In the genomic region with DNA sequence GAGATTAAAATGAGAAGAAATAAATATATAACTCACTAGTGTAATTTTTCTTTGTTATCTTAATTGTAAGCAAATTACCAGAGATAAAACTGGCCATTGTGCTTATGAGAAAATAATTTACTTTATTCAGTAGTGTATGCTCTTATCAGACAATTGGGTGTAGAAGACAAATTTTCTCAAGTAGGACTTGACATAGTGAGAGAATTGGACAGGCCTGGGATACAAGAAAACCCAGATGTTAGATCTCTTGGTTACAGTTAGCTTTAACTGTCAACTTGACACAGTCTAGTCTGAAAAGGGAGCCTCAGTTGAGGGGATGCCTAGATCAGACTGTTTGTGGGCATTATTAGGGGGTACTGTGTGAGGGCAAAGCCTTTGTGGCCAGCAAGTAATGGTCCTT, we compare ENCODE assay signal across 26 mouse cellular contexts.
"Had no signal": no experiment of that assay in that cellular context is flagged by ENCODE, and none has a peak within 500 bp of the region (broad histone marks: within the 10 kb centered on the region; RNA-seq: fewer than 3 reads in every experiment).

No protein-coding gene starts in this region.

- H3K27ac ChIP-seq: embryonic facial prominence, embryonic 10.5 days; embryonic facial prominence, embryonic 12.5 days; embryonic facial prominence, embryonic 13.5 days; embryonic facial prominence, embryonic 15.5 days; forebrain, embryonic 10.5 days; forebrain, embryonic 12.5 days; forebrain, embryonic 13.5 days; forebrain, embryonic 15.5 days; gastrocnemius, adult 2 months; heart, adult 2 months had no signal

- H3K4me3 ChIP-seq: embryonic facial prominence, embryonic 10.5 days; embryonic facial prominence, embryonic 12.5 days; embryonic facial prominence, embryonic 13.5 days; embryonic facial prominence, embryonic 15.5 days; erythroblast, embryonic 14.5 days; forebrain, embryonic 10.5 days; forebrain, embryonic 12.5 days; forebrain, embryonic 13.5 days; forebrain, embryonic 15.5 days; gastrocnemius, adult 2 months; heart, adult 2 months had no signal

- H3K4me2 ChIP-seq: embryonic facial prominence, embryonic 12.5 days; embryonic facial prominence, embryonic 13.5 days; embryonic facial prominence, embryonic 15.5 days; forebrain, embryonic 12.5 days; forebrain, embryonic 13.5 days; forebrain, embryonic 15.5 days had no signal

- DNase-seq: cerebellum, adult 8-10 months; cerebellum, adult 9-10 months; cerebellum, adult 9-11 months; cerebellum, postnatal 10 days; cerebellum, postnatal 14 days; cerebellum, postnatal 25 days; cerebellum, postnatal 36 days; embryo, embryonic 11 days; forebrain, postnatal 0 days; gastrocnemius, adult 2 months; gastrocnemius, postnatal 10 days; gastrocnemius, postnatal 14 days; gastrocnemius, postnatal 25 days; gastrocnemius, postnatal 36 days; heart, adult 18-20 months; heart, adult 2 months had no signal

- H3K4me1 ChIP-seq: embryonic facial prominence, embryonic 10.5 days; embryonic facial prominence, embryonic 12.5 days; embryonic facial prominence, embryonic 13.5 days; embryonic facial prominence, embryonic 15.5 days; forebrain, embryonic 10.5 days; forebrain, embryonic 12.5 days; forebrain, embryonic 13.5 days; forebrain, embryonic 15.5 days had no signal

- H3K27me3 ChIP-seq: embryonic facial prominence, embryonic 12.5 days; embryonic facial prominence, embryonic 13.5 days; embryonic facial prominence, embryonic 15.5 days; forebrain, embryonic 12.5 days; forebrain, embryonic 13.5 days; forebrain, embryonic 15.5 days had no signal

- H3K9ac ChIP-seq: embryonic facial prominence, embryonic 12.5 days; embryonic facial prominence, embryonic 13.5 days; embryonic facial prominence, embryonic 15.5 days; forebrain, embryonic 12.5 days; forebrain, embryonic 13.5 days; forebrain, embryonic 15.5 days; forebrain, postnatal 0 days had no signal

- ATAC-seq: forebrain, embryonic 13.5 days; forebrain, embryonic 15.5 days; forebrain, embryonic 16.5 days; forebrain, postnatal 0 days had no signal

- H3K9me3 ChIP-seq: embryonic facial prominence, embryonic 10.5 days; embryonic facial prominence, embryonic 12.5 days; embryonic facial prominence, embryonic 13.5 days; embryonic facial prominence, embryonic 15.5 days; forebrain, embryonic 10.5 days; forebrain, embryonic 12.5 days; forebrain, embryonic 13.5 days; forebrain, embryonic 15.5 days had no signal

- H3K36me3 ChIP-seq: embryonic facial prominence, embryonic 10.5 days; embryonic facial prominence, embryonic 12.5 days; embryonic facial prominence, embryonic 13.5 days; embryonic facial prominence, embryonic 15.5 days; forebrain, embryonic 10.5 days; forebrain, embryonic 12.5 days; forebrain, embryonic 15.5 days had no signal
